Mouse (Mus musculus) small intestine, adult 2 months (tissue): ENCODE data around the gene Tgfb2.

ENCODE experiments used
- CTCF ChIP-seq: fragments of 200-500 bp; IDR thresholded peaks from 2 replicates; pipeline ENCODE4 v1.5.1; 2012; ENCODE audit warnings: low read depth, mild to moderate bottlenecking, control low read depth, inconsistent platforms, low read length, moderate library complexity, mixed read lengths; ENCODE audit not compliant: insufficient replicate concordance, insufficient read length; ENCODE audit errors: extremely low read depth
- POLR2A ChIP-seq: fragments of 200-500 bp; IDR thresholded peaks from 2 replicates; pipeline ENCODE4 v1.6.1; 2012; ENCODE audit warnings: low read depth, mild to moderate bottlenecking, control low read depth, inconsistent platforms, low read length, moderate library complexity

DNA sequence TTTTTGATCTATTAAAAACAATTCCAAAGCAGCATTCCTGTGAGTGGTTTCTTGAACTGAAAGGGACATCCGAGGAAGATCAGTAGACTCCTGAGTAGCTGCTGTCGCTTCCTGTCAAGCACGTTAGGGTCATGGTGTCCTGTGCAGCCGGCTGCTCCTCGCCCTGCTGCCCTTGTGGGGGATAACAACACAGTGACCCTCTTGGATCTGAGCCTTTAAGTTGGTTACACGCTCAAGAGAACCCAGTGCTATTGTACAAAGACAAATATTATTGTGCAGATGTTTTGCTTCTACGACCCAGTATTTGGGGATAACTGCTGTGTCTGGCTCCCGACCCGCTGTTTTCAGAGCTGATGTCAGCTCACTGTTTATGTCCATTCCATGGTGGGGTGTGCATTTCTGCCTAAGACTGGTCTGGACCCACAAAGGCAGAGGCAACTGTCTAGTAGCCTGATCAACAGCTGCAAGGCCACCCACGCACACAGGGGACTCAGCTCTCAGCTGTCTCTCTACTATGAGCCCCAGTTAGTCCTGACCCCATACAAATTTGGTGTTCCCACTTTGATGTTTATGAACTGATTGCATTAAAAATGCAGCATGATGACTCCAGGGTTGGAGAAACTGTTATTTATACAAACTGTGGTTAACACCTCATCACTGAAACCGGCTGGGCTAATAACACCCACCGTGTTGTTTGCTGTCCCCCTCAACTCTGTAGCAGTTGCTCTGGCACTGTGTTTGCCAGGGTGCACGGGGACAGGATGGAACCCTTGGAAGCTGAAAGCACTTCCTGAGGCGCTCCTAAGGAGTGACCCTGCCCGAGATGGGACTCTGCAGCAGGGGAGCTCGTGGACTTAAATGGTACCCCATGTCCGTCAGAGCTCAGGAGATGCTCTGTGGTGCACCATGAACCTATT is 9.4 kb upstream of the Tgfb2 start:
- TF ChIP-seq CTCF (no peak), POLR2A (no peak)
